Mouse (Mus musculus) bone marrow macrophage, adult 2 months (primary cell): ENCODE measurements around the gene Myo1d.

Experiments used
- CTCF ChIP-seq: IDR thresholded peaks from 2 replicates; pipeline ENCODE4 v1.5.1; 2012; ENCODE audit warnings: low read depth, mild to moderate bottlenecking, low read length, moderate library complexity
- POLR2A ChIP-seq: IDR thresholded peaks from 2 replicates; pipeline ENCODE4 v1.6.1; 2012; ENCODE audit warnings: mild to moderate bottlenecking, low read depth, low read length, borderline replicate concordance

DNA sequence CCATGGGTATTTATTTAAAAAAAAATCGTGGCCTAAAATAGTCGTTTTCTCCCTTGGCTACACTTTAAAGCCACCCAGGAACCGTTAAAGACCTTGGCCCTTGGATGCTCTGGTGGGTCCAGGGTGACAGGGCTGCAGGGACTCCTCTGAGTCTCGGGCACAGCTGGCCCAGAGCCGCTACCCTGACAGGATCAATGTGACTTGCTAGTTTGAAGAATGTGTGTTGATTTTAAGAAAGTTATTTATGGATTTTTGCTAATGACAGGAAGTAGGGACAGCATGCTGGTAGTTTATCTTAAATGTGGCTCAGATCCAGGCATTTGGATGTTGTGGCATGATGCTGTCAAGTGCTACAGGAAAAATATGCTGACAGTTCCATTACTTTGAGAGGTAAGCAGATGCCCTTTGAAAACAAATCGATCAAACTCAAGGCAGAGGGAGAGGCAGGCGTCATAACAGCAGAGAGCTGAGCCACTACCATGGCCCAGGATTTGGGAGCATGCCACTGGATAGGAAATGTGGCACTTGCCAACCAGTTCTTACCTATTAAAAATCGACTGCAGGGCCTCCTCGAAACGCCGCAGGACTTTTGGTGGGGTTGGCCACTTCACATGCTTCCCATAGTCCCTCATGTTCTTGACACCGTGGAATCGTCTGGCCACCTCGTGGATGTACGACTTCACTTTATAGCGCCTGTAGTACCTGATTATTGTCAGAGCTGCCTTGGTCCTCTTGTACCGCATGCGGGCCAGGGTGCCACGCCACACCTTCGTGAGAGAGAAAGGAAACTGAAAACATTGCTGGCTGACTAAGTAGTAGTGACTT is 178.6 kb downstream of the Myo1d start:
- TF ChIP-seq CTCF (no peak), POLR2A (no peak)
